Mouse (Mus musculus): Measurements from ENCODE around the gene Szrd1.
"Not testable (repeated sequence)": the region's sequence is repeated elsewhere in the genome, so short reads cannot be mapped to it uniquely, and the experiment has no call there.

The Szrd1 gene

DNA sequence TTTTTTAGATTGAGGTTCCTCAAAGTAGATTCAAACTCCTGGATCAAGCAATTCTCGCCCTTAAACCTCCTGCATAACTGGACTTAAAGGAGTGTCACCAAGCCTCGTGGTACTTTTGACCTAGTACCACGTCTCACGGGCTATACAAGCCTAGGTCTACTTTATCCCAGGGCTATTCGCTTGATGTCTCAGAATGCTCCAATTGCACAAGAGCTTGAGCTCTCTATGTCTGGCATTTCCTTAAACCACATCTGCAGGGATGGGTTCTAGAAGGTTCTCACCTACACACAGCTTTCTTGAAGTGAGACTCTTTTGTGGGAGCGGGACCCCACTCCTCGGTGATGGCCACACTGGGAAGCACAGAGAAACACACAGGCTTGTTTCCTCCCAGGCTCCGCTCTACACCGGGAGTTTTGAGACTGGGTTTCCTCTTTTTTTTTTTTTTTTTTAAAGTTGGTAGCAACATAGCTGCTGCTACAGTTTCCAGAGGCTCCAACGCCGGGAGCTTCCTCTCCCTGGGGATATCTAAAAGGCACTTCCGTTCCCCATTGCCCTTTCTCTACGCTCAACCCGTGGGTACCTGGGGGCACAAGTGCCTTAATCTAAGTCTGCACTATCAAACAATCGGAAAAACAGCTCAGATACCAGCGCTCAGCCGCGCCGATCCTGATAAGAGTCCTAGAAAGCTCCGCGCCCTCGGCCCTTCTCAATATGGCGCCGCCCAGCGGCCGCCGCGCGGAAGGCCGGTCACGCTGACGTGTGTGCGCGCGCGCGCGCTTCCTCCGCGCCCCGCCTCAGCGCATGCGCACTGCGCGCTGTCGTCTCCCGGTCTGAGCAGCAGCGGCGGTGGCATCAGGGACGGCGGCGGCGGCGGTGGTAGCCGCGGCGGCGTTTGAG, 7.8 kb upstream of the Szrd1 start, which contains the start of gene Fbxo42:
Gene Fbxo42 (plus strand): TSS at position 802 of the 897 bp plus-strand sequence.
- DNase-seq, result peak; percentile 90 to 94

DNA sequence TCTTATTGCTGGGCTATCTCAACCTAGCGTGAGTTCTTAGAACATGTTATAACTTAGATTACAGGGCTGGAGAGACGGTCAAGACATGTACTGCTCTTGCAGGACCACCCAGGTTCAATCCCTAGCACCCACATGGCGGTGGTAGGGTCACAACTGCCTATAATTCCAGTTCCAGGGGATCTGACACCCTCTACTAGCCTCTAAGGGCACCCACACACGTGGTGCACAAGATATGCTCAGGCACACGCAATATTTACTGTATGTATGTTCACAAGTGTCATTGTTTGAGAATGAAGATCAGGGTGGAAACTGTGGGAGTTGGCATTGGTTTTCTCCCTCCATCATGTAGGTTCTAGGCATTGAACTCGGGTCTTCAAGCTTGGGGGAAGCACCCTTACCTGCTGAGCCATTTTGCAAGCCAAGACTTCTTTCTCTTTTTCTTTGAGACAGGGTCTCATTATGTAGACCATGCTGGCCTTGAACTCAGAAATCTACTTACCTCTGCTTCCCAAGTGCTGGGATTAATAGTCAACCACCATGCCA, 7.0 kb upstream of the Szrd1 start:
- DNase-seq, result no peak

DNA sequence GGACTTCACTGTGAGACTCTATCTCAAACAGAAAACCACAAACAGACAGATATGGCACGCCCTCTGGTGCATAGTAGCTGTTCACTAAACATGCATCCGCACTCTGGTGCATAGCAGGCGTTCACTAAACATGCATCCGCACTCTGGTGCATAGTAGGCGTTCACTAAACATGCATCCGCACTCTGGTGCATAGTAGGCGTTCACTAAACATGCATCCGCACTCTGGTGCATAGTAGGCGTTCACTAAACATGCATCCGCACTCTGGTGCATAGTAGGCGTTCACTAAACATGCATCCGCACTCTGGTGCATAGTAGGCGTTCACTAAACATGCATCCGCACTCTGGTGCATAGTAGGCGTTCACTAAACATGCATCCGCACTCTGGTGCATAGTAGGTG, 5.5 kb upstream of the Szrd1 start:
- not testable (repeated sequence) for DNase-seq

DNA sequence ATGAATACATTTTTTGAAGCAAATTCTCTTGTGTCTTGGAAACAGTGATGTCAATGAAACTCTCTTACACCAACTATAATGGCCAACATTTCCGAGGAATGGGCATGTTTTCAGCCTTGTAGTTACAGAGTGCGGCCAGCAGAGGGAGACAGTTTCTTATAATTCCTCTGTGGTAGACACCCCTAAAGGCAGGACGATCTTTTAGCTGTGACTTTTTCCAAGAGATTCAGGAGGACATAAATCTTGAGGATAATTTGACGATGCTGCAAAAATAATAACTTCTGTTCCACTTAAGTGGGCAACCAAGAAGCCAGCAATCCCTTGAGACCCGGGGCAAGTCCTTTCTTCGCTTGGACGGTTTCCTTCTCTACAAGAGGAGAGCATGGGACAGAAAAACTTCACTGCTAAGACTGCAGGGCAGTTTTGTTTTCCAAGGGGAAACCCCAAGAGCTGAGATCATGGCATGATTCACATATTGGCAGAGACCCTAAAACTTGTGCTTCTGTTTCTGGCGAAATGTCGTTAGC, 2.8 kb upstream of the Szrd1 start:
- DNase-seq, result peak; percentile 79 to 87

DNA sequence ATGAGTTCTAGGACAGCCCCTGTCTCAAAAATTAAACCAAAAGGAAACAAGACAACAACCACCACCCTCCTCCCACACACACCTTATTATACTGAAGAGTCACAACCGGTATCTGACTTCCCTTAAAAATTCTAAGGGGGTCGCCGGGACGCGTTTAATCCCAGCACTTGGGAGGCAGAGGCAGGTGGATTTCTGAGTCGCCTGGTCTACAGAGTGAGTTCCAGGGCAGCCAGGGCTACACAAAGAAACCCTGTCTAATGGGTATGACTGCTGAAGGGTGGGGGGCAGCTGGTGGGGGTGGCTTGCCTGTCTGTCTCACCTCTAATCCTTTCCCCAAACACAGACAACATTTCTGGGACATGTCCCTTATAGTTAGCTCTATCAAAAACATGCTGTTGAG, 1.4 kb upstream of the Szrd1 start:
- DNase-seq, result no peak

DNA sequence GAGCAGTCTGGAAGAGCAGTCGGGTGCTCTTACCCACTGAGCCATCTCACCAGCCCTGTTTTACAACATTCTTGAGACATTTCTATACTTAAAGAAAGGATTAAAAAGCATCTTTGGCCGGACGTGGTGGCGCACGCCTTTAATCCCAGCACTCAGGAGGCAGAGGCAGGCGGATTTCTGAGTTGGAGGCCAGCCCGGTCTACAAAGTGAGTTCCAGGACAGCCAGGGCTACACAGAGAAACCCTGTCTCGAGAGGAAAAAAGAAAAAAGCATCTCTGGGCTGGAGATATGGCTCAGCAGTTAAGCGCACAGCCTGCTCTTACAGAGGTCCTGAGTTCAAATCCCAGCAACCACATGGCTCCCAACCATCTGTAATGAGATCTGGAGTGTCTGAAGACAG, 779 bp upstream of the Szrd1 start:
- DNase-seq, result not testable (repeated sequence)

DNA sequence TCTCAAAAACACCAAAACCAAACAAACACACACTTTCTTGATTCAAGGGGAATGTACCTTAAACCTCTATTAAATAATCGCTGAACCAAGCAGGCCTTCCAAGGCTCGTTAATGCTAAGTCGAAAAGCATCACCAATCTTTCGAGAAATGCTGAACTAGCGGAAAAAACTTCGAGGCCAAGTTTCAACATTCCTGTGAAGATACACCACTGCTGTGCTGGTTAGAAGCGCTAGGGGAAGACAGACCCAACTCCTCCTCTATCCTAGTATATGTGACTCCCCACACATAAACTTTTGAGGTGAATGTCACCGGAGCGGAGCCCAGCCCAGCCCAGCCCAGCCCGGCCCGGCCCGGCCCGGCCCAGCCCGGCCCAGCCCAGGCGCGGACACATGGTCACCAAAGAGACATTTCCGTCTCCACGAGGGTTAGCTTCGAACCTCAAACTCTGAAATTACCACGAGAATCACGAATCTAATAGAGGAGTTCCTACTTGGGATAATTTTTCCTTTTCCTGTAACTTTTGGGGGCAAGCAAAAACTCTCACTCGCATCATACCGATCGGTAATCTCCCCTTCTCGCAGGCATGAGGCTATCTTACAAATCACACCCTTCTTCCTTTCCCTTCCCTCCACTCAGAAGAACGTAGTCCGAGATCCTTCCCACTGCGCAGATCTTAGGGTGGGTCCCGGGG, 1.0 kb downstream of the Szrd1 start:
- peak; percentile 68 to 75 for DNase-seq

DNA sequence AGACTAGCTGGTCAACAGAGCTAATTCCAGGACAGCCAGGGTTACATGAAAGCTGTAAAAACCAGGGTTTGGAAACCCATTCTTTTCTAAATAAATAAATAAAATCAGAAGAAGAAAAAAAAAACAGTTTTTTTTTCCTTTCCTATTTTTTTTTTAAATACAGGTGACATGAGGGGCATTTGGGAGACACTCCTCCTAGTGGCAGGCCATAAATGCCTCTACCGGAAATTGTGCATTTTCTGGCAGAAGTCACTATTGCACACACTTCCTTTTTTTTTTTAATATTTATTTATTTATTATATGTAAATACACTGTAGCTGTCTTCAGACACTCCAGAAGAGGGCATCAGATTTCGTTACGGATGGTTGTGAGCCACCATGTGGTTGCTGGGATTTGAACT, 1.8 kb downstream of the Szrd1 start:
- DNase-seq, result not testable (repeated sequence)

DNA sequence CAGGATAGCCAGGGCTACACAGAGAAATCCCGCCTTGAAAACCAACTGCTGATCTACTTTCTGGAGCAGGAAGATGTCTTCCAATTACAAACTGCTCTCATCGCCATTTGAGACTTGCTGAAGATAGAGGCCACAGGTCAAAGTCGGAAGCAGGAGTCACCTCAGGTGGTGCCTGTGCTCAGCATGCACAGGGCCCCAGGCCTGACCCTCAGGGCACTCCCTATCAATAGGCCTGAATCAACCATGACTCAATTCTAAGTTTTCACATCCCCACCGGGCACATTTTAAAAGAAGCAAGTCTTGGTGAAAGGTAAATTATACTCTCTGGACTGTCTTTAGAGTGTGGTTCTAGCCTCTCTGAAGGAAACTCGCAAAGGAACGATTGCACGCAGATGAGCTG, 3.4 kb downstream of the Szrd1 start:
- no peak for DNase-seq

DNA sequence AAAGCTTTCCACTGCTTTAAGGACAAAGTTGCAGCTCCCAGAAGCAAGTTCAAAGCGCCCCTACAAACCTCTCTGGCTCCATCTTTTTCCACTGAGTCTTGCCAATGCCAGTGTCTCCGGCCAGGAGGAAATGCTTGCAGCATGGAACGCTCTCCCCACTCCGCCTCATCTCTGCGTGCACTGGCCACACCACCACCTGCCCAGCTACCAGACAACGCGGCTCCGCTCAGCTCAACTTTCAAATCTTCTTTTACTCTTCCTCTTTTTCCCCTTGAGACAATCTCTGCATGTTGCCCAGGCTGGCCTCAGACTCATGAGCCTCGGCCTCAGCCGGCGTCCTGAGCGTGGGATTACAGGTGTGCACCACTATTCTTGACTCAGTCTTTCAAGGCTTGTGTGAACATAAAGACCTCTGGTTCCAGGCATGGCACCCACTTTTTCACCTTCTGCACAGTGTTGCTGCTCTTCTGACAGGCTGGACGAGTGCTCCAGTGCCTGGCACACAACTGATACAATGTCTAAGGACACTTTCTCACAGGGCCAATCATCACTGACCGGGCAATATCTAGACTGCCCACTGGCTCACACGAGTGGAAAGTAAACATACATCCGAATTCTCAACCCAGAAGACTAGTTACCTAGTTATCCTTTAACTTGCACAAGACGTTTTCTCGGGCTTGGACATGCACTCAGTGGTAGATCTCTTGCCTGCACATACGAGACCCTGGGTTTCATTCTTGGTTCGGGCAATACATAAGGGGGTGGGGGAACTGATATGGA, 4.6 kb downstream of the Szrd1 start:
- DNase-seq, result peak in 1 of 2 experiments; percentile 29

DNA sequence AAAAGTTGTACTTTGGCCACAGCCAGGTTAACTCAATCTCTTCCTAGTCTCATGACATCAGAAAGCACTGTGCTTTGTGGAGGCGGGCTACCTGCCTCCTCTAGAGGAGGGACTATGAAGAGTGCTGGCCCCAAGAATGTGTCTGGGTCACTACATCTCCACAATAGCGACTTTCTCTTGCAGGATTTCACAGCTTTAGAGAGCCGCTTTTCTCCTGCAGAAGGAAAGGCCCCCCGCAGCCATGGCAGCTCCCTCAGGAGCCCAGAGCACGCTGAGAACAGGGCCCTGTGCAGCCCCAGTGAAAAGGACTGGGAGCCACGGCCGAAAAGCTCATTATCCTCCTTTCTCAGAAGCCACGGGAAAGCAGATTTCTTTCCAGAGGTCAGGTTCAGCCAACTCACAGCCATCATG, 5.5 kb downstream of the Szrd1 start:
- DNase-seq, result peak; percentile 57 to 69

DNA sequence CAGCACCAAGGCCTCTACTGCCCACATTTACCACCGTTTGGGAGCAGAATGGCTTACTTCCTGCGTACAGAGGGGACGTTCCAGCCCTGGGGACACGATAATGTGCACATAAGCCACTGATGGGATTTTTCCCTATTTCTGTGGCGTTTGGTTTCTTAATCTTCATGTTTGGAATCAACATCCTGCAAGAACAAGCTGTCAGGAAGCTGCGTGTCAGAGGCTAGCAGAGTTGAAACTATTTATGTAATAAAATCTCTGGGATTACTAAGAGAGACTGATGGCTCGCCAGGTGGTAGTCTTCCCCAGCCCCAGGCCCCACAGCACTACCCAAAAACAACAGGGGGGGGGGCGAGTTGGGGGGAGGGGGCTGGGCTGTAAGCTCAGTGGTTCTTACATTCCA, 6.3 kb downstream of the Szrd1 start:
- DNase-seq, result no peak

DNA sequence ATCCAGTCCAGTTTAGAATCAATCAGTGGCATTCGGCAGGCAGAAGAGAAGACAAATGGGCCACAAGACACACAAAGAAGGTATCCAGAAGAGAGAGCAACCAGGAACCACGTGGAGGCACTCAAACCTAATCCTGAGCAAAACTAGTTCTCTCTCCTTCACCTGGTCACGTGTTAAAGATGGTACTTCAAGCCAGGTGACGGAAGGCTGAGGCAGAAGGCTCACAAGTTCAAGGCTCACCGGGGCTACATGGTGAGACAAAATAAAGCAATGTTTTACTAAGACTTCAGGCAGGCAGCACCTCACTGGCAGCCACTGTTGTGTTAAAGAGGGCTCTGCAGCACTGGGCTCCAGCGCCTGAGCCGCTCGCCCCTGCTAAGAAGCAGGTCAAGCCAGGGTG, 7.4 kb downstream of the Szrd1 start:
- peak in 1 of 2 experiments; percentile 35 for DNase-seq

DNA sequence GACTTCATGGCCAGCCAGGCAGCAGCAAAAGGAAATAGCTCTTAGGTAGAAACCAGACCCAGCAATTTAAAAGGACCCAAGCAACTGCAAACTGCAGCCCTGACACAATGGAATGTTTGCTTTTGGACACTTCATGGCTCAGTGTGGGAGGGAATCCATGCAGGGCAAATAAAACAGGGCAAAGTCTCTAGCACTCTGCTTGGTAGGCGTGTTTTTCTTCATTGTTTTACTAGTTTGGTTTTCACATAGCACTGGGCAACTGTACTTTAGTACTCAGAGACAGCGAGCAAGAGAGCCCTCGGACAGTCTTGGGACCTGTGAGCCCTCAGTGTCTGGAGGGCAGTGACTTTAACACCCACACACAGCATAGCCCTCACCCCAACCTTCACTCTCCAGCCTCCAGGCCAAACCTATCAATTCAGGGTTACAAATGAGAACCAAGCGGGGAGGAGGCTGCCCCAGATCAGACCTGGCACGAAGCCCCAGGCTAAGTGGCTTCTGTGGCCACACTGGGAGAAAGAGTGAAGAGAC, 8.0 kb downstream of the Szrd1 start:
- peak; percentile 67 to 83 for DNase-seq

DNA sequence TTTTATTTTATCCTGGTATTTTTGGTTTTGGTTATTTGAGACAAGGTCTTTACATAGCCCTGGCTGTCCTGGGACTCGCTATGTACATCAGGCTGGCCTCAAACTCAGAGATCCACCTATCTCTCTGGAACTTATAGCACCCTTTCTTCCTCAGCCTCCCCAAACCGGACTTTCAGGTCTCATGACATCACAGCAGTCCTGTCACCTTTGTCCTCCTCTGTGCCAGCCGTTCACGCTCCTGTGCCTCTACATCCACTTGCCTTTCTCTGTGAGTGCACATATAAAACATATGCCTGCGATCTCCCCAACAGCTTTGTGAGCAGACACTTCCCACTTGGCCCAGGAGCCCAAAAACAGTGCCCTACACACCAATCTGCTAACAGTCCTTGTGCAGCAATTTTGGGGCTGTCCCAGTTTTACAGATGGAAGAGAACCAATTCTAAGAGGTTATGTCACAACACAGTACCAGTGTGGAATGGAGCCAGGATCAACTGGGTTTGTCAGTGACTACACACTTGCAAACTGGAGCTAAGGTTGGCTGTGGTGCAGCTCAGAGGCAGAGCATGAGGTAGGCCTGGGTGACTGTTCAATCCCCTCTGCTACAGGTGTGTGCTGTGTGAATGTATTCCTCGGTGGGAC, 8.8 kb downstream of the Szrd1 start:
- DNase-seq, result peak in 1 of 2 experiments; percentile 46

DNA sequence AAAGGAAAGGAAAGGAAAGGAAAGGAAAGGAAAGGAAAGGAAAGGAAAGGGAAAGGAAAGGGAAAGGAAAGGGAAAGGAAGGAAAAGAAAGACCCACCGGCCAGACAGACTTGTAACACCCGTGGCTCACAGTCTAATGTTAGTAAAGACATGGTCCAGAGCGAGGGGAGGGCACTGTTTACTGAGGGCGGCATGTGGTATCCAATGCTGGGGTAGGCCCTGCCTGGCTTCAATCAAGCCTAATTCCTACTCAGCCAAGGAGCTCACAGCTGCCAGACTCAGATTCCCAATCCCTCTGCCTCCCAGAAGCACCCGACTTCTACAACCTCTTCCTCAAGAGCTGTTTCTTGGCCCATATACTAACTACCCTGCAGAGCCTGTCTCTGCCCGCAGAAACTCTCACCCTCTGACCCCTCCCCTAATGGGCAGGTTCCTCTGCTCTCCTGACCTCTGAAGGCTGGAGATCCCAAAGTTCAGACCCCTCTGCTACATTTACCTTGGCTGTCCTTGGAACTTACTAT, 10.3 kb downstream of the Szrd1 start:
- DNase-seq, result no peak

DNA sequence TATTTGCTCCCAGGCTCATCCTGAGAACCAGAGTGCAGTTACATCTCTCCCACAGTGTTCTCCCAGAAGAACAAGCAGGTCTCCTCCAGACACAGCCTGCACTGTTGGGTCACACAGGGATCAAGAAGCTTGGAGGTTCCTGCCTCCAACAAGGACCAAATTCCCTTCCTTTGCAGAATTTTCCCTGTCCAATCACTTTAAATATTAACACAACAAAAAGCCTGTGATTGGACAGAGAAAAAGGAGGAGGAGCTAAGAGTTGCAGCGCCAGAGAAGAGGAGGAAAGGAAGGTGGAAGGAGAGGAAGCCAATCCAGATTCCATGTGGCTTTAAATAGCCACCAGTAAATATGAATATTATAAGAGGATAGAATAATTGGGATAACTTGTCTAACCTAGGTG, 16.5 kb downstream of the Szrd1 start:
- peak in 1 of 2 experiments; percentile 26 for DNase-seq

DNA sequence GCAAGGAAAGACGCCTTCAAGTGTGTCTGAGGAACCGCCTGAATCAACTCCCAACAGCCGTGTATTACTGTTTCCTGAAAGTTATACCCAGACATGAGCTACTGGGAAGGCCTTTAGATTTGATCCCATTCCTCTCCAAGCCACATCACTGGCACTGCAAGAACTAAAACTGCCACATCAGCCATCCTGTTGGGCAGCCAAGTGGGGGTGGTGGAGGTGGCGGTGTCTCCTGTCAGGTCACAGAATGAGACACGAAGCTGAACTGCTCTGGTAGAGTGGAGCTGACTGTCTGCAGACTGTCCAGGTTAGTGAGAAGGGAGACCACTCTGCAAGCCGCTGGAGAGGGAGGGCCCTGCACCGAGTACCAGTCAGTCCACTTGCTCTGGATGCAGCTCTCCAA, 16.9 kb downstream of the Szrd1 start:
- no peak for DNase-seq

DNA sequence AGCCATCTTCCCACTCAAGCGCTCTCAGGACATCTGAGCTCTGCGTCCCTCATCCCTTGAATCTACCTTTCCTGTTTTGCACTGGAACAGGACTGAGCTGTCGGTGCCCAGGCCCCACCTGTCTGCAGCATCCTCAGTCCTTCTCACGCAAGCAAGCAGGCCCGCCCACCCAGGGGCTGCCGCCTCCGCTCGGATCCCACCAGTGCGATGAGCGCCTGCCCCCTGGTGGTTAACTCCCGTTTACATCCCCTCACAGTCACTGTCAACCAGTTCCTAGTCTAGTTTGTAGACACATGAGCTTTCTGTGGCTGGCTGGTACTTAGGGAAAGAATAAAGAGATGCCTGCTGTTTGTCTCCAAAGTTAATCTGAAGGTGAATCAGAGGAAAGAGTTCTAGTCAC, 18.9 kb downstream of the Szrd1 start:
- DNase-seq, result peak in 1 of 2 experiments; percentile 32

DNA sequence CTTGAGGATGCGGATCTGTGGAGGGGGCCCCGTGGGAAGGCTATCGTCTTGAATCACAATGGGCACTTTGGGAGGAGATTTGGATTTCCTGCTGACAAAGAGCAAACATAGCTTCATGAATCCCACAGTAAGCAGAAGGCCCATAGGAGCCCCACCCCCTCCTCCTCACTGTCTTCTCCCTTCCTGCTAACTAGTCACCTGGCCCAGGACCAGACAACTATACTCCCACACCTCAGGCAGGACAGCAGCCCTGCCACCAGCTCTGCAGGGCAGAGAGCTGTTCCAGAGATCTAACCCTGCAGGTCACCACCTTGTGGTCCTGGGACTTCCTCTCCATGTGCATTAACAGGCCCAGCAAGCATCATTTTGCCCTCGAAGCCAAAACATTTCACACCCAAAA, 20.9 kb downstream of the Szrd1 start:
- no peak for DNase-seq

DNA sequence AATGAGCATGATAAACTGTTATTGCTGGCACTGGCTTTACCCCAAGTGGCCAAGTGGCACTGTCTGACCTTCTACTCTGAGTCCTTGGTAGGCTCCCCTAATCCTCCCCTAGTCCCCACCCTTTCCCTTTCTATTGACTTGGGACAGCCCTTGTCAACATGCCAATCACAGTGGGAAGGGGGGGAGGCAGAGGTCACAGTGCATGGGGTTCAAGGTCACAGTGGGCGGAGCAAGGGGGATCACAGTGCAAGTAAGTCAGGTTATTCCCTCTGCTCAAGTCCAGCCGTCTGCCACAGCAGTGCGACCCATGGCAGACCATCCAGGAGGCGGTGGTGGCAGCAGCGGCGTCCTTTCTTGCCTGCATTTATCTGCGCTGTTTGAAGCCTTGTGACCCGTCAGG, 24.2 kb downstream of the Szrd1 start:
- DNase-seq, result no peak

DNA sequence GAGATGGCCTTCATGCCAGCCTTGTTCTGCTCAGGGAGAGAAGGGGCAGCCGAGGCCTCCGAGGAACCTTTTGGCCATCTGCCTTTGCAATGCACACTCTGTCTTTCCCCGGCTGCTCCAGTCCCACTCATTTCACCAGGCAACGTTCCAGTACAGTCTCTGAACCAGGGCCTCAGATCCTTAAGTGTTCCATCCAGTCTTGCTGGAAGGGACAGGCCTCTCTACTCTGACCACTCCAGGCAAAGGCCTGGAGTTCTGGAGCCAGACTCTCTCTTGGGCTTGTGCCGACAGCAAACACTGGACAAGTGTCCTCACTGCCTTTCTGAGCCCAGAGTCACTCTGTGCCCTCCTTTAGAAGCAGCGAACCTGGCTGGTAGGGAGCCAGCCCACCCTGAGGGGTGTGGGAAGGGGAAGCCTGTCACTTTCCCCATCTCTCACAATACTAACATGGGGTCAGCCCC, 25.0 kb downstream of the Szrd1 start:
- no peak for DNase-seq

Data from kidney, adult 8-10 months (tissue).